Mouse (Mus musculus): ENCODE results near the gene Fam222b. TPM values are rescaled to one million over a fixed set of nuclear protein-coding genes. Genes with fewer than 3 reads are reported as not detected.
A peak's percentile ranks its signal among the peaks of the same experiment; 100 is the strongest.

The Fam222b gene
- polyA plus RNA-seq, 2 experiments, result 11.7 to 13.3 TPM

GRCm38 (mm10) chr11:78115367-78116145 lies 21.1 kb downstream of the Fam222b start:
- peak overlapping the region; percentile 52 for H3K27ac ChIP-seq (replicated peaks; ENCODE audit: low read depth, low read length)
- H3K27me3 ChIP-seq (ENCODE audit: control insufficient read depth, insufficient read depth, low read length), result no peaks in the 10 kb centered on the region
- DNase-seq (ENCODE audit: low spot score), result peak; percentile 96
- H3K36me3 ChIP-seq (ENCODE audit: control insufficient read depth, insufficient read depth, low read length), result no peaks in the 10 kb centered on the region
- TF ChIP-seq POLR2A (IDR thresholded peaks at IDR 0.05; ENCODE audit: borderline replicate concordance, extremely low read depth, insufficient read depth, insufficient read length), result peak; percentile 3; the same call in 1 of the 2 replicates
- H3K4me1 ChIP-seq (ENCODE audit: control insufficient read depth, insufficient read depth, low read length), result peaks cover 3% of the 10 kb centered on the region; the same call in 1 of the 2 replicates
- no peaks in the 10 kb centered on the region for H3K9me3 ChIP-seq (ENCODE audit: control insufficient read depth, low read length)
- peak overlapping the region; percentile 66 for H3K4me3 ChIP-seq (replicated peaks; ENCODE audit: low read length)
- ATAC-seq (ENCODE audit: low FRiP score, low read depth), result peak; percentile 100
- 1% methylated on average over 33 of the region's 37 CpGs for WGBS
- H3K9ac ChIP-seq (ENCODE audit: low read depth, low read length, severe bottlenecking), result peak overlapping the region; percentile 70
- peak overlapping the region; percentile 57 for H3K4me2 ChIP-seq (replicated peaks; ENCODE audit: low read depth, low read length, severe bottlenecking)

GRCm38 (mm10) chr11:78116146-78116410 lies 21.6 kb downstream of the Fam222b start:
- WGBS, result 4% methylated on average over 5 of the region's 5 CpGs
- no peak for DNase-seq (ENCODE audit: low spot score)

GRCm38 (mm10) chr11:78118467-78118866 lies 24.0 kb downstream of the Fam222b start:
- H3K9ac ChIP-seq (ENCODE audit: low read depth, low read length, severe bottlenecking), result no peak overlapping the region
- H3K36me3 ChIP-seq (ENCODE audit: control insufficient read depth, insufficient read depth, low read length), result no peaks in the 10 kb centered on the region
- no peak overlapping the region for H3K4me2 ChIP-seq (replicated peaks; ENCODE audit: low read depth, low read length, severe bottlenecking)
- no peak for DNase-seq (ENCODE audit: low spot score)
- H3K27me3 ChIP-seq (ENCODE audit: control insufficient read depth, insufficient read depth, low read length), result no peaks in the 10 kb centered on the region
- H3K4me3 ChIP-seq (replicated peaks; ENCODE audit: low read length), result no peak overlapping the region
- peaks cover 3% of the 10 kb centered on the region; the same call in 1 of the 2 replicates for H3K4me1 ChIP-seq (ENCODE audit: control insufficient read depth, insufficient read depth, low read length)
- TF ChIP-seq POLR2A (IDR thresholded peaks at IDR 0.05; ENCODE audit: borderline replicate concordance, extremely low read depth, insufficient read depth, insufficient read length), result no peak
- ATAC-seq (ENCODE audit: low FRiP score, low read depth), result no peak
- H3K27ac ChIP-seq (replicated peaks; ENCODE audit: low read depth, low read length), result no peak overlapping the region
- H3K9me3 ChIP-seq (ENCODE audit: control insufficient read depth, low read length), result no peaks in the 10 kb centered on the region

More at GRCm38 (mm10) chr11:78116146-78116410, 21.6 kb downstream of the Fam222b start:
- H3K4me3 ChIP-seq (replicated peaks; ENCODE audit: low read length), result peak overlapping the region; percentile 66
- TF ChIP-seq POLR2A (IDR thresholded peaks at IDR 0.05; ENCODE audit: borderline replicate concordance, extremely low read depth, insufficient read depth, insufficient read length), result no peak
- no peak overlapping the region for H3K27ac ChIP-seq (replicated peaks; ENCODE audit: low read depth, low read length)
- peak overlapping the region; percentile 70 for H3K9ac ChIP-seq (ENCODE audit: low read depth, low read length, severe bottlenecking)
- no peaks in the 10 kb centered on the region for H3K9me3 ChIP-seq (ENCODE audit: control insufficient read depth, low read length)
- H3K27me3 ChIP-seq (ENCODE audit: control insufficient read depth, insufficient read depth, low read length), result no peaks in the 10 kb centered on the region
- ATAC-seq (ENCODE audit: low FRiP score, low read depth), result no peak
- H3K4me1 ChIP-seq (ENCODE audit: control insufficient read depth, insufficient read depth, low read length), result peaks cover 3% of the 10 kb centered on the region; the same call in 1 of the 2 replicates
- no peaks in the 10 kb centered on the region for H3K36me3 ChIP-seq (ENCODE audit: control insufficient read depth, insufficient read depth, low read length)
- H3K4me2 ChIP-seq (replicated peaks; ENCODE audit: low read depth, low read length, severe bottlenecking), result peak overlapping the region; percentile 57

- no peak for ATAC-seq (ENCODE audit: low FRiP score, low read depth)
- Histone ChIP-seq H3K4me3 (replicated peaks; ENCODE audit: low read length) (no peak overlapping the region), H3K4me2 (replicated peaks; ENCODE audit: low read depth, low read length, severe bottlenecking) (no peak overlapping the region), H3K9me3 (ENCODE audit: control insufficient read depth, low read length) (no peaks in the 10 kb centered on the region), H3K9ac (ENCODE audit: low read depth, low read length, severe bottlenecking) (no peak overlapping the region), H3K4me1 (ENCODE audit: control insufficient read depth, insufficient read depth, low read length) (peaks cover 3% of the 10 kb centered on the region; the same call in 1 of the 2 replicates), H3K27me3 (ENCODE audit: control insufficient read depth, insufficient read depth, low read length) (no peaks in the 10 kb centered on the region), H3K27ac (replicated peaks; ENCODE audit: low read depth, low read length) (no peak overlapping the region), H3K36me3 (ENCODE audit: control insufficient read depth, insufficient read depth, low read length) (no peaks in the 10 kb centered on the region)
- WGBS, result 87% methylated on average over 8 of the region's 8 CpGs
- TF ChIP-seq POLR2A (IDR thresholded peaks at IDR 0.05; ENCODE audit: borderline replicate concordance, extremely low read depth, insufficient read depth, insufficient read length), result no peak
- DNase-seq (ENCODE audit: low spot score), result no peak
These were observed 25.4 kb downstream of the Fam222b start for GRCm38 (mm10) chr11:78119898-78120297.

GRCm38 (mm10) chr11:78121176-78121575 lies 26.7 kb downstream of the Fam222b start:
- Histone ChIP-seq H3K9me3 (ENCODE audit: control insufficient read depth, low read length) (no peaks in the 10 kb centered on the region), H3K36me3 (ENCODE audit: control insufficient read depth, insufficient read depth, low read length) (no peaks in the 10 kb centered on the region), H3K4me3 (replicated peaks; ENCODE audit: low read length) (no peak overlapping the region), H3K4me1 (ENCODE audit: control insufficient read depth, insufficient read depth, low read length) (peaks cover 9% of the 10 kb centered on the region; the same call in 1 of the 2 replicates), H3K9ac (ENCODE audit: low read depth, low read length, severe bottlenecking) (no peak overlapping the region), H3K27me3 (ENCODE audit: control insufficient read depth, insufficient read depth, low read length) (no peaks in the 10 kb centered on the region), H3K27ac (replicated peaks; ENCODE audit: low read depth, low read length) (no peak overlapping the region), H3K4me2 (replicated peaks; ENCODE audit: low read depth, low read length, severe bottlenecking) (no peak overlapping the region)
- WGBS, result 70% methylated on average over 5 of the region's 5 CpGs
- DNase-seq (ENCODE audit: low spot score) (no peak), ATAC-seq (ENCODE audit: low FRiP score, low read depth) (no peak)
- no peak for TF ChIP-seq POLR2A (IDR thresholded peaks at IDR 0.05; ENCODE audit: borderline replicate concordance, extremely low read depth, insufficient read depth, insufficient read length)

Data from limb, embryonic 14.5 days (tissue).